Mouse (Mus musculus) gastrocnemius, adult 8-10 months (tissue): ENCODE measurements around the gene Rara. TPM values are rescaled to one million over a fixed set of nuclear protein-coding genes. Genes with fewer than 3 reads are reported as not detected.
"Not testable (repeated sequence)": the region's sequence is repeated elsewhere in the genome, so short reads cannot be mapped to it uniquely, and the experiment has no call there.

Experiments
- DNase-seq, 2 experiments: peaks; one replicate each; pipeline ENCODE4 v3.0.0; 2022; ENCODE audit warnings: low spot score in 2 of 2
- total RNA-seq, 4 experiments: library from RNA; stranded (reverse); gene quantifications; 2 replicates each; pipeline ENCODE4 v1.2.4; 2022

Gene Rara
- 10 to 100 TPM in 2 of 4 experiments, 1 to 10 TPM in 2; 8.3 to 11.7 (median 9.5) TPM for total RNA-seq

DNA sequence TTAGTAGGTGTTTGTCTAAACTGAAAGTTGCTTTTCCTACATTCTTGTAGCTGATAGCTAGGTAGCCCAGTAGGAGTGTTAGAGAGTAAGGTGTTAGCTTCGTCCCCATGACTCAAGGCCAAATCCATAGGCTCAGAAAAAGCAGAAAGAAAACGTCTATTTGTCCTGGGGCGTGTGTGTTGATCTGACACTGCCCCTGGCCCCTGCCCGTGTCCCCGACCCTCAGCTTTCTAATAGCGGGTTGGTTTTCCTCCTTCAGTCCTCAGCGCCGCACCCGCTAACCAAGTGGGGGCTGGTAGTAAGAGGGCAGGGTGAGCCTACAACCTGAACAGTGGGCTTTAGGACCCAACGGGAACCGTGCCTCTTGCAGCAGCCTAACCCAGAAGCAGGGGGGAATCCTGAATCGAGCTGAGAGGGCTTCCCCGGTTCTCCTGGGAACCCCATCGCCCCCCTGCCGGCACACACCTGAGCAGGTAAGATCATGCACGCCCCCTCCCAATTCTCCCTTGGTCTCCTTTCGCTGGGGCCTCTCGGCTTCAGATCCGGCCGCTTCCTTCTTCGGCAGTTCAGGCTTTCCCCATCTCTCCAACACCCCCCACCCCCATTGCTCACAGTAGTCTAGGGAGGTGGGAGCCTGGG is at the start of gene Rara:
TSS of gene Rara (plus strand) at position 381 of the 639 bp plus-strand sequence.
- no peak for DNase-seq

DNA sequence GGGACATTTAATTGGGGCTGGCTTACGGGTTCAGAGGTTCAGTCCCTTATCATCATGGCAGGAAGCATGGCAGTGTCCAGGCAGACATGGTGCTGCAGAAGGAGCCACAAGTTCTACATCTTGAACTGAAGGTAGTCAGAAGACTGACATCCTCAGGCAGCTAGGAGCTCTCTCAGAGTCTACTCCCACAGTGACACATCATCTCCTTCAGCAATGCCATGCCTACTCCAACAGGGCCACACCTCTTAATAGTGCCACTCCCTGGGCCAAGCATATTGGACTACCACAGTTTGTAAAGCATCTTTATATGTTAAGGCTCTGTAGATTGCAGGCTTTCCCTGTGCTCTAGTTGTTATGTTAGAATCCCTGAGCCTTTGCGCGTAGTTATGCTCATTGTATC is 39.9 kb upstream of the Rara start:
- no peak for DNase-seq

DNA sequence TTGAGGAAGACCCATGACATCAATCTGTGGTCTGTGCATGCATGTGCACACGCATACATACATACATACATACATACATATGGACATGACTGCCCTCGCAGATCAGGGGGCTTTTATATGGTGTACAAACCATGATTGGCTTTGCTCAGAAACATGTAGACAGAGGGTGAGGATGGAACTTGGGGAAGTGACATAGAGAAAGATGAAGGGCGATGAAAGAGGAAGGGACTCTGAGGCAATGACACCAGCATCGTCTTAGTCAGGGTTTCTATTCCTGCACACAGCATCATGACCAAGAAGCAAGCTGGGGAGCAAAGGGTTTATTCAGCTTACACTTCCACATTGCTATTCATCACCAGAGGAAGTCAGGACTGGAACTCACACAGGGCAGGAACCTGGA is 38.5 kb upstream of the Rara start:
- no peak for DNase-seq

DNA sequence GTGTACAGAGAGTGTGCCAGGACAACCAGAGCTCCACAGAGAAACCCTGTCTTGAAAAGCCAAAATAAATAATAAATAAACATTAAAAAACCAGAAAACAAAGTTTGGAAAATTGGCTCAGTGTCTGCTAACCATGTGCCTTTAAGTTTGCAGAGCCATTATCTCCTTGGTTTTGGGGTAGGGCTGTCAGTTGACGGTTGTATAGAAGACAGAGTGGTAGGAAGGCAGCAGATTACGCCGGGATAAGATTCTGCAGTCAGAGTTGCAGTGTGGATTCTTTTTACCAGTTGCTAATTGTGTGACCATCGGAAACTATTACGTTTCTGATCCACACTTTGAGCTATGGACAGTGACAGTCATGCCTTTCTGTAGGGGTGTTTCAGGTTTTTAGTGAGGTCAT is 37.6 kb upstream of the Rara start:
- no peak for DNase-seq

DNA sequence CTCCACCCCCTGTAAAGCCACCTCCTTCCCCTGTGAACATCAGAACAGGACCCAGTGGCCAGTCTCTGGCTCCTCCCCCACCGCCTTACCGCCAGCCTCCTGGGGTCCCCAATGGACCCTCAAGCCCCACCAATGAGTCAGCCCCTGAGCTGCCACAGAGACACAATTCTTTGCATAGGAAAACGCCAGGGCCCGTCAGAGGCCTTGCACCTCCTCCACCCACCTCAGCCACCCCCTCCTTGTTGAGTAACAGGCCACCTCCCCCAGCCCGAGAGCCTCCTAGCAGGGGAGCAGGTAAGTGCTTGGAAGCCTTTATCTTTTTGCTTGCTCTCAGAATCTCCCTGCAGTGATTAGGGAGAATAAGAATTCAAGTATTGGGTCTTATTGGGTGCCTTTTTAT is 35.2 kb upstream of the Rara start:
- DNase-seq, result no peak

DNA sequence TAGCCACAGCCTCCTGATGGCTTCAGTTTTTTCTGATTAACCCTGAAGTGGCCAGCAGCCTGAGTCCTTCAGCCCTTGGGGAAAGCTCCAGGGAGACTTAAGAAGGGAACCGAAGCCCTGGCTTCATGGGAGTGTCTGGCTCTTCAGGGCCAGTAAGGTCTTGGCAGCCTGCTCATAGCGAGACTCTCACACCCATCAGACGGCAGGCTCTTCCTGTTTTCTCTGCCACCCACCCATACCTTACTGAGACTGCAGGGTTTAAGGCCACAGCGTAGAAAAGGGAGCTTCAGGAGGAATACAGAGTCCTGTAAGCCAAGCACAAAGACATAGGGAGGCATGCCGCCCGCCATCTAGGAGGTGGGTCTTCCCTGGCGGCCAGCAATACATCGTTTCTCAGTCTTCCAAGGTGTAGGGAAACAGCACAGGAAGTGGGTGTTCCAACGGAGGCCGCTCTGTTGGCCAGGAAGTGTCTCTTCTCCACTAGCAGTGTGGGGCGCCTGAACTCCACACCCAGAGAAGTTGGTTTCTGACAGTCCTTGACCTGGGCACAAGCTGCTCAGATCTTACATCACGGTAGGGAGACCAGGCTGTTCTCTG is 27.0 kb upstream of the Rara start:
- DNase-seq, result no peak

DNA sequence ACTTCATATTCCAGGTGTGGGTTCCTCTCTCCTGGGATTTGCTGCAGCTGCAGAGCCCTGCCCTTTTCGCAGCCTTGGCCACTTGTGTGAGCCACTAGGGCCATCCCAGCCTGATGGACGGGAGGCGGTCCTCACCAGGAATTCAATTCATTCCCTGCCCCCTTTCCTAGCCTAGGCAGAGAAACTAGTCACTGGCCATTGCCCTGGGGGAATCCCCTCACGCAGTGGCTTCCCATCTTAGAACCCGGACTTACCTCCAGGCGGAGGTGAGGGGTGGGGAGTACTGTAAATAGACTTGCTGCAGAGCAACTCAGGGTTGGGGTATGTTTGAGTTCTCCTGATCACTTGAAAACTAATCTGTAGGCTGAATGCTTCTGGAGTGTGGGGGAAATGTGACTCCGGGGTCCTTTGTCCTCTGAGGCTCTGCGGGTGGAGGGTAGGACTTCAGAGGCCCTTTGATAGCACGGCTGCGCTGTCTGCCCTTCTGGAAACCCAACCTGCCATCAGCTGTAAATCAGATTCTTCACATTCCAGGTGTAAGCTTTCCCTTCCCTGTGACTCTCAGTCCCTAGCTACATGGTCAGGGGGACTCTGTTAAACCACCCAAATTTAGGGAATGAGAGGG is 24.9 kb upstream of the Rara start:
- DNase-seq, result no peak

DNA sequence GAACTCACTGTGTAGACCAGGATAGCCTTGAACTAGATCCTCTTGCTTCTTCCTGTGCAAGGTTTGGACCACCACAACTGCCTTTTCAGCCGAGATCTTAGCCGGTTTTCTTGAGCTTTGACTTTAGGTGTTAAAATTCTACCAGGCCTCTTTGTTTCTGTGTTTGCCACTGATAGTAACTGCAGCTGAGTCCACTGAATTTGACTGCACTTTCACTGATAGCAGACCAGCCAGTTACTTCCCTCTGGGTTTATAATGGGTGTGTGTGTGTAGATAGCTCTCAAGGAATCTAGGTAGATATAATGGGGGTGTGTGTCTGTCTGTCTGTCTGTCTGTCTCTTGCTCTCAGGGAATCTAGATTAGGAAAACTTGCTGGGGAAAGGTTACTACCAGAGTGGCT is 23.0 kb upstream of the Rara start:
- no peak for DNase-seq

DNA sequence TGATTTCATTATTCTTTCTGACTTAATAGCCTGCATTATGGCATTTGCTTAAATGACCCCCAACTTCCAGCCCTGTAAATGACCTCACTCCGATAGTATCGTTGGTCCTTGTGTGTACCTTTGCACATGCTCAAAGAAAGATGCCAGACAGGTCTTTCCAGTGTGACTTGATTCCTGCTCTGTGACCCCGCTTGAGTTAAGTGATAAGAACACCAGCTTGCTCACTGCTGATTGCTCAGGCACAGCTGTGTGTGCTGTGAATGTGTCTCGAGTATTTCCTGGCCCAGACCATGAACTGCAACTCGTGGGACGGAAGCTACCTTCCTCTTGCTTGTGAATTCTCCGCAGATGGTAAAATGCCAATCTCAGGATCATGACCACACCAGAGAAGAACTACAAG is 22.6 kb upstream of the Rara start:
- DNase-seq, result no peak

DNA sequence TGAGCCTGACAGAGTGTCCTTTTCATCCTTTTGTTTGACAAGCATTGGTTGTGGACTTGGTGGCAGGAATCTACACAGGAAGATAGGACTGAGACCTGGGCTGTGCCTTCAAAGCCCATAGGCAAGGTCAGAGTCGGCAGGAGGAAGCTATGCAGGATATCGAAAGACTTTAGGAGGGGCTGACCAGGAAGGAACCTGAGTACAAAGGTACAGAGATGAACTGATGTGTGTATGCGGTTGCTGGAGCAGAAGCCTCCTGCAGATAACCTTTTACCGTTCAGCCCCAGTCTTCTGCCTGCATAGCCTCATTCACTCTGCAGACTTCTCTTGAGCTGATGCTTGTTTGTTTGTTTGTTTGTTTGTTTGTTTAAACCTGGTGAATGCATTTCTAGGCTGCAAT is 22.0 kb upstream of the Rara start:
- DNase-seq, result no peak

DNA sequence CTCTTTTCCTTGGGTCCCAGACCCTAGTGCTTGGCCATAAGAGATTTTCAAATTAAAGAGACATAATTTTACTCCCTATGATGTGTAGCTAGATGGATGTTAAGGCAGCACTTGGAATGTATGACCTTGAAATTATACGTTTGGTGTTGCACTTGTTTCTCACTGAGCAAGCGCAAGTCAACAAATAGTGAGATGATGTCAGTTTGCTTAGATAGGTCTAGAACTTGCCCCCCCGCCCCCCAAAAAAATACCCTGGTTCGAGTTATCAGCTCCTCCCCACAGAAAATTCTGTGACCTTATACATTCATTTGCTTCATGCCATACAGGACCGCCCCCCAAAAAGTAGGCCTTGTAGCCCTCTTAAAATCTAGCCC is 20.6 kb upstream of the Rara start:
- DNase-seq, result no peak

DNA sequence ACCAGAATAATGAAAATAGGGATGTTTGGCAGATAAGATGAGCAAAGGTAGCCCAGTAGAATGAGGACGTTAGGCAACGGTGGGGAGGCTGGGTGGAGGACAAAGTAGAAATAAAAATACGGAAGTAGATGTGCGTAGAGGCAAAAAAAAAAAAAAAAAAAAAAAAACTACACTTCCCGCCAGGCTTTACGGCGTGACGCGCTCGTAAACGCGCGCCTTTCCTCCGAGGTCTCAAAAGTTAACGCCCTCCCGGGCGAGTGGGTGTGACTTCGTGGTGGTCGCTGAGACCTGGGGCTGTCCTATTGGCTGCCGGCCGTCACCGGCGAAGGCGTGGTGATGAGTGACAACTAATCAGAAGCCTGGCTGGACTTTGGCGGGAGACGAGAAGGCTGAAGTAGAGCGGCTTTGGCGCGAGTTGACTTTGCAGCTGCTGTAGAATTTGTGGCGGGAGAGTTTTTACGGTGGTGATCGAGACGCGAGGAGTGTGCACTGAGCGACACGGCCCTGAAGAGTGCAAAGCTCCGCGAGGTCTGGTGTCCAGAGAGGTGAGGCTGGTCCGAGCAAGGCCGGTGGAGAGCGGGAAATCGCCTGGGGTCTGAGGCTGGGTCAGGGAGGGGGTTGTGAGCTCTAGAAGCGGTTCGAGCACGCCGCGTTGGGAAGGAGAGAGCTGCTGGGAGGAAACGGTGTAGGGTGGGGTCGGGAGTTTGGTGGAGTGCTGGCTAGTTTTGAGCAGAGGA is 20.0 kb upstream of the Rara start, which contains the start of gene Cdc6:
TSS of gene Cdc6 (plus strand) at position 365 of the 737 bp plus-strand sequence.
- peak; percentile 92 to 96 for DNase-seq

DNA sequence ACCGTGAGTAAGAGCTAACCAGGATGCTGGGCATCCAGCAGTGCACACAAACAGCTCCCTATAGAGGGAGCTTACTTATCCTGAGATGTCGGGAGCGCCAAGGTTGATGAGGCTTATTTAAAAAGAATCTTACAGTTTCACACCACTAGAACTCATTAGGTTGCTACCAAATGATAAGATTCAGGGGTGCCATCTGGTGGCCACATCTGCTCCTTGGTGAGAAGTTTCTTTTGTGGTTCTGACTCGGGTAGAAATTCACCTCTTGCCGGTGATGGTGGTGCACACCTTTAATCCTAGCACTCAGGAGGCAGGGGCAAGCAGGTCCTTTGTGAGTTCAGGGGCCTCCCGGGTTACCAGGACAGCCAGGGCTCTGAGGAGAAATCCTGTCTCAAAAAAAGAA is 18.0 kb upstream of the Rara start:
- DNase-seq, result peak; percentile 31 to 52

DNA sequence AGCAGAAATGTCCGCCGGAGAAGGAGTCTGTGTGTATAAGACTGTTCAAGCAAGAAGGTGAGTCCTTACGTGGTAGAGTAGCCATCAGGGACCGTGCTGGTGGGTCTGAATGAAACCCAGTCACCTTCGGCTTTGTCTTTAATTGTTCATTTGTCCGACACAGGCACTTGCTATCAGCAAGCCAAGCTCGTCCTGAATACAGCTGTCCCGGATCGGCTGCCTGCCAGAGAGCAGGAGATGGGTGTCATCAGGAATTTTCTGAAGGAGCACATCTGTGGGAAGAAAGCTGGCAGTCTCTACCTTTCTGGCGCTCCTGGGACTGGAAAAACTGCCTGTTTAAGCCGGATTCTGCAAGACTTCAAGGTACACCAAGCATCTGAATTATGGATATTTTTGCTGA is 17.2 kb upstream of the Rara start:
- DNase-seq, result no peak

DNA sequence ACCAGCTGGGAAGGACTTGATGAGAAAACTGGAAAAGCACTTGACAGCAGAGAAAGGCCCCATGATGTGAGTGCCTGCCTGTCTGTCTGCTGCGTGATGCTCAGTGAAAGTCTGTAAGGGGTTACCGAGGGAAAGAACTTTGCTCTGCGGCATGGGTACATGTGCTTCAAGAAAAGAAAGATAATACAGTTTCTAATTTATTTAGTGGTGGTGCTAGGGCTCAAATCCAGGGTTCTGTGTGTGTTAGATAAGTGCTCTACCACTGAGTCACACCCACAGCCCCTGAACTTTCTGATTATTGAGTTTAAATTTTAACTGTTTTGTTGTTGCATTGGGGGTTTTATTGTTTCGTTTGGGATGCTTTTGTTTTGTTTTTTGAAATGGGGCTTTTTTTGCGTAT is 16.1 kb upstream of the Rara start:
- no peak for DNase-seq

DNA sequence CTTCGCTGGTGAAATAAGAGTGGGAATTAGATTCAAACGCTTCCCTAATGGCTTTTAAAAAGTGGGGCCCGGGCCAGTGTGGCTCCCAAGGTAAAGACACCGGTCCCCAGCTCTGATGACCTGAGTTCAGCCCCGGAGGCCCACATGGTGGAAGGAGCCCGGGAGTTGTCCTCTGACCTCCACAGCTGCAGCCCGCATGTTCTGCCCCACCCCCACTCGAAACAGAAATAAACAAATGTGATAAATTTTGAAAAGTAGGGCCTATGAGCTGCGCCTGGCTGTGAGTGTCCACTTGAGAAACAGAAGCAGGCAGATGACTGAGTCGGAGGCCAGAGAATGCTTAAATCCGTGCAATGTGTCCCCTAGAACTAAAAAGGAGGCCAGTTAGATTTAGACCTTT is 13.4 kb upstream of the Rara start:
- DNase-seq, result no peak

DNA sequence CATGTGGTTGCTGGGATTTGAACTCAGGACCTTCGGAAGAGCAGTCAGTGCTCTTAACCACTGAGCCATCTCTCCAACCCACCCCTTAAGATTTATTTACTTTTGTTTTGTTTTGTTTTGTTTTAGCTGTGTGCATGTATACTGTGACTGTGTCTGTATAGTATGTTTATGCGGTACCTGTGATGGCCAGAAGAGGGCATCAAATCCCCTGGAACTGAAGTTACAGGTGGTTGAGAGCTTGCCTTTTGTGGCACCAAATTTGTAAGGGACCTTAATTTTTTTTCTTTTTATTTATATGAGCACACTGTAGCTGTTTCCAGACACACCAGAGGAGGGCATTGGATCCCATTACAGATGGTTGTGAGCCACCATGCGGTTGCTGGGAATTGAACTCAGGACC is 11.2 kb upstream of the Rara start:
- not testable (repeated sequence) for DNase-seq

DNA sequence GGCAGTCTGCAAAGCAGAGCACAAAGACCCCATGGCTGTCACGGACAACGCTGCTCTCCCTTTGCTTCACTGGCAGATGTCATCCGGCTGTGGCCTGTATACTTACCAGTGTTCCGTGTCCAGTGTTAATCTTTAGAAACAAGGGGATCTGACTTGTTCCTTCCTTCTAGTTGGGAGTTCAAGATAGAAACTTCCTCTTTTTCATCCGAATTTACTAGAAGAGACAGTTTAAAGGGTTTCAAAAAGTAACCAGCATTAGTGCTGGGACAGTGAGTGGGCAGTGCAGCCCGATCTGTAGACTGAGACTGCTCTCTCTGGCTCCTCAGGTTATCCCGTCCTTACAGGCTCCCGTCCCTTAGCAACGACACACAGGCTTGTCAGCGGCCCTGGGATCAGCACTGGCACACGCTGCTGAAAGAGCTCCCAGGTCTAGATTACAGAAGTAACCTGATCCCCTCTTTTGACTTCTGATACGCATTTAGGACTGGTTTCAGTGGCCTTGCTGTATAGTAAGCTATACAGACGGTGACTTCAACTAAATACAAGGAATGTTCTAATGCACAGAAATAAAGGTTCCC is 10.1 kb upstream of the Rara start:
- no peak for DNase-seq

DNA sequence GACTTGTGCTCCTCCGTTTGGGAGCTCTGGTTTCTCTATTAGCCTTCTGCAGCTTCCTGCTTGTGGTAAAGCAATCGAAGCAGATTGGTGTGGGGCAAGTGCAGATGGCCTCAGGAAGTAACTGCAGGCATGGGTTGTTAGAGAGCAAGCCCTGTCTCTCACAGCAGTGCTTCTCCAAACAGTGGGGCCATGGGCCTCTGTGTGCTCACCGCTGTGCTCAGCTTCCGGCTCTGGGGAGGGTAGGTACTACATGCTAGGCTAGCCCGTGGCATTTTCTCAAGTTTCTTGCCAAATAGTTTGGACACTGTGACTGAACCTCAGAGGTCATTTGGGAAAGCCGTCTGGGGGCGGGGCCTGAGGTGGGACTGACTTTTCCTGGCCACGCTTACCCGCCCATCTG is 9.4 kb upstream of the Rara start:
- peak in 1 of 2 experiments; percentile 46 for DNase-seq

DNA sequence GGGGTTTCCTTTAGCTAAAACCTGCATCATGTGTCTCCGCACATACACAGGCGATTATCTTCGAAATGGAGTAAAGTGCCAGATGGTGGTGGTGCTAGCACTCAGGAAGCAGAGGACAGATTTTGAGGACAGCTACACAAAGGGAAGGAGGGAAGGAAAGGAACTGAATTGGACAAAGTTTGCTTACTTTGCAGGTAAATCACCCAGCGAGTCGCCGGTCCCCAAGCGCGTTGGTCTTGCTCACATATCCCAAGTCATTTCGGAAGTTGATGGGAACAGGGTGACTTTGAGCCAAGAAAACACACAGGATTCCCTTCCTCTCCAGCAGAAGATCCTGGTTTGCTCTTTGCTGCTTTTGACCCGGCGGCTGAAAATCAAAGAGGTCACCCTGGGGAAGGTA is 8.6 kb upstream of the Rara start:
- DNase-seq, result no peak

DNA sequence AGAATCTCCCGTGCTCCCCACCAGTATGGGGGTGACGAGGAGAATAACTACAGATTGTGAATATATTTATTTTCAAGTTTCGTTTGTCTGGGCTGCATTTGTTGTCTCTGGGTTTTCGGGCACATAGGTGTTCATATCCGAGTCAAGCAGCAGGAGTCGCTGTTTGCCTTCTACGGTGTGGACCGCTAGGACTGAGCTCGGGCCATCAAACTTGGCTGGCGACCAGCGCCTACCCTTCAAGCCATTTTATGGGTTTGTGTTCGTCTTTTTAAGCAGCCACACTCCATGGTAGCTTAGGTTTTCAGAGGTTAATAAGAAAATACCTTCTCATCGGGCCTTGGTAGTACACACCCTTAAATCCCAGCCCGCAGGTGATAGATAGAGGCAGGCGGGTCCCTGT is 5.8 kb upstream of the Rara start:
- DNase-seq, result peak in 1 of 2 experiments; percentile 42

DNA sequence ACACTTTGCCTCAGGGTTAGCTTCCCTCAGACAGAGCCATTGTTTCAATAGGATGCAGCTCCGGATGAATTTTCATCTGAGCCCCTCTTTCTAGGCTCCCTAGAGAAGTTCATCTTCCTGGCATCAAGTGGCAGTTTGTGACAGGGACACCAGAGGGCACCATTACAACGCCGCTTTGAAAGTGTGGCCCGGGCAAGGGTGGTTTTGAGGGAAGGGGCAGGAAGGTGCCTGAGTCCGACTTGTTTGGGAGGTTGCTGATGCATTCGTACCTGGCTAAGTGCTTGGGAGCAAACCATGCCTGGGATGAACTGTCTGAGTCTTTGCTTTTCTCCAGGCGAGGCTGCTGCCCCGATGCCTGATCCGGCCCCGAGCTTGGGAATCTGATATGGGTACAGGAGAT is 5.3 kb upstream of the Rara start:
- DNase-seq, result not testable (repeated sequence)
